Mouse (Mus musculus) right cerebral cortex, postnatal 4 days (tissue): Measurements from ENCODE around the gene Gucy1b1.

Experiments used
- DNase-seq: peaks from one replicate; pipeline ENCODE4 v3.0.0-alpha.2; 2022

Gucy1b1 gene

DNA sequence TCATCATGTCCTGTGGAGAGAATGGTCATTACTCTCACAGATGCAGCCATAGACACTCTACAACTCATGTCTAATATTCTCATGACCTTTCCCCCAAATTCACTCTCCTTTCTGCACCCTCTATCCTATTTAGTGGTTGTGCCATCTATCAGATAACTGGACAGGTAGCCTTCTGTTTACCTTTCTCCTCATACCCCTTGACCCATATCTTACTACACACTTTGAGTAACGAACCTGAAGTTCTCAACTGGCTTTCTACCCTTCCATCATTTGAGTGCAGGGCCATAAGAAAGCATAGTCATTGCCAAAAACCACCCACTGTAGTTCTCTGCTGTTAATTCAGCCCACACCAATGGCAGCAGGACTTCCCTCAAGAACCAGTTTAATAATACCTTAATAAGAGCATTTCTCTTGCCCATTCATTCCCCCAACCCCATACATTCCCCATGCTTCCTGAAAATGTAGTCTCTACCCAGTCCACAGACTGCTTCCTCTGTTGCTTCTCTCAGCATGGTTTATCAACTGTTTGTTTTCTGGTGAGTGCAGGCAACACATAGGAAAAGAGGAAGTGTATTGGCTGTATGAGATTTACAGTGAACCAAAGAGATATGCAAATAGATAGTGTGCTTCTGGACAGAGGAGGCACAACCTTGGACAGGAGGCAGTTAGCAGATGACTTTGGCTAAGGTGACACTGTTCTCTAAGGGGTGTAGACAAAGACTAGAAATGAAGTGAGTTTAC lies 44.3 kb downstream of the Gucy1b1 start:
- DNase-seq, result no peak

- no peak for DNase-seq
Observed at GRCm38 (mm10) chr3:82029229-82029628, 45.3 kb downstream of the Gucy1b1 start.

GRCm38 (mm10) chr3:82027286-82027685 lies 47.2 kb downstream of the Gucy1b1 start:
- DNase-seq, result no peak

DNA sequence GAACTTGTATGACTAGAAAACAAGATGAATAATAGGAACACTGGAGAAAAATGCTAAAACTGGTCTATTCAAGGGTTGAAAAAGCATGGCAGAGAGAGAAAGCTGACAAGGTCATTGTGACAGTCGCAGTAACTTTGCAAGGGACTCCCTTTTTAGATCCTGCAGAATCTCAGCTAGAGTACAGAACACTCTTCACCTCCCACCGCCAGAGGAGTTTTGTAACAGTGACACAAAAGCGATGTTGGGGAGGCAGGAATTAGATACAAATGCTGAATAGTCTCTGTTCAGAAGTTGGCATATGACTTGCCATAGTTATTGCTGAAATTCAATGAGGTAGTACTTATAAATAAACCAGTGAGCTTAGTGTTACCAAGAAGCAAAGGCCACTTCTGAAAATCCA lies 51.4 kb downstream of the Gucy1b1 start:
- no peak for DNase-seq

DNA sequence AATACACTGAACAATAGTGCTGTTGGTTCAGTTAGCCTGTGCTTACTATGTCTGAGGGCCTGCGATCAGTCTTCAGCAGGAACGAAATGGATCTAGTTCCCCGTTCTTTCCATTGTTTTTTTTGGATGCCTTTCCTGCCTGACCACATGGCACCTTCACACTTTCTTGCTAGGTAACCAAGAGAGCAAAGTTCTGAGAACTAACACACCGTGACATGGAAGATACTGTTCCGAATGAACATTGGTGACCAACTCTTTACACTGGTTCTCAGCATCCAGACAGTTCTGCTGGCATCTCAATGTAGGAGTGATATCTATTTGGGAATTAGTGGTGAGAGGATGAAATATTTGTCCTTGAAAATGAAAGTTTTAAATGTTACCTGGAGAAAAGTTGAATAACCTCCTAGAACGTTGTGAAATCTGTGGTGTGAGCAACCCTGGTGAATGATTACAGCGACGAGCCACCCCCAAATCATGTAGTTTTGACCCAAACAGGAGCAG lies 52.0 kb downstream of the Gucy1b1 start:
- no peak for DNase-seq

DNA sequence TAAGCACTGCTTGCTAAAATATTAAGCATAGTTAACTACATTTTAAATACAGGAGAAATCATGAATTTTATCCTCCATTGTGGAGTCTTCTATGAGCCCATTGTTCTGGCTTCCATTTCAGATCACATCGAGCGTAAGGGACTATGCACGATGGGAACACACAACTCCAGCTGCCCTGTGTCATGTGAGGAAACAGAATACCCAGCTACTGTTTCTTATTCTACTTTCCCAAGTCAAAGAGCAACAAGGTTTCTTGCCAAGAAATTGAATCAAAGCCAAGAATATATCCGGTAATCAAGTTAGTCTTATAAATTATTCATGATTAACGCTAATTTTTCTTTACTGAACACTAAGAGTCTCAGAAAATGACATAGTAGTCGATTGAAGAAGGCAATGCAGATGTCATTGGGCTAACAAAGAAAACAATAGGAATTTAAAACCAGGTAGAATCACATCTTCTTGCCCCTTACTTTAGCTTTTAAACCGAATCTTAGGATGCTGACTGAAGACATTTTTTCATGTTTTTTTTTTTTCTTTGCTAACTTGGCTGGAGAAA lies 60.3 kb downstream of the Gucy1b1 start:
- DNase-seq, result no peak

GRCm38 (mm10) chr3:82007002-82007401 lies 67.5 kb downstream of the Gucy1b1 start:
- no peak for DNase-seq

- no peak for DNase-seq
Observed at GRCm38 (mm10) chr3:81995988-81996387, 78.5 kb downstream of the Gucy1b1 start.

DNA sequence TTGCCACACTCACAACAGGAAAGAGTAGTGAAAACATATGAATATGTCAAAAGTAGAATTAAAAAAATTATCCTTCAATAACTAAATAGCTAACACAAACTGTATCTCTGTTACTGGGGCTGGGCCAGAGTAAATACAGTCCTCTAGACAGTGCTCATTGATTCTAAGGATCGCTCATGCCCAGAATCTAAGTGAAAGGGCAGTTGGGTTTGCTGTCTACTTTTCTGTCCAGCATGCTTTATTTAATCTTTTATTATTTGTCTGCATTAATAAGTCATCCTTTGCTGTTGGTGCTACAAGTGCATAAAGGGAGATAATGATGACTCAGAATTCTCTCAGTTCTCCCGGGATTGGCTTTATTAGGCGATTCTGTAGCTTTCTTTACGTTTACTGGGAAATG lies 79.1 kb downstream of the Gucy1b1 start:
- DNase-seq, result no peak

DNA sequence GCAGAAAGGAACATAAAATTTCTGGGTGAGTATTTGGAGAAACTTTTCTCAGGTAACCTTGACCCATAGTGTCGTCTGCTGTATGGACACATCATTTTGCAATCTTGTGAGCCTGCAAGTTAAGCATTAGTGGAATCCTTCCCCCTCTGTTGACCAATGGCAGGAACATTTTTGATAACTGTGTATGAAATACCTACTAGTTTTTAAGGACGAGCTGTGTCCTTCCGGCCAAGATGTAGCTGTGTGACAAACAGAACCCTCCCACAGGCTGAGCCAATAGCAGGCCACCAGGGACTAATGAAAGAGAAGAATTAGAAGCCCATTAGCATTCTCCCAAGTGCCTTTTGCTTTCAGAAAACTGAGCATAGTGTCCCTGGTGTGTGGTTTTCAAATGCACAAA lies 84.0 kb downstream of the Gucy1b1 start:
- DNase-seq, result no peak

DNA sequence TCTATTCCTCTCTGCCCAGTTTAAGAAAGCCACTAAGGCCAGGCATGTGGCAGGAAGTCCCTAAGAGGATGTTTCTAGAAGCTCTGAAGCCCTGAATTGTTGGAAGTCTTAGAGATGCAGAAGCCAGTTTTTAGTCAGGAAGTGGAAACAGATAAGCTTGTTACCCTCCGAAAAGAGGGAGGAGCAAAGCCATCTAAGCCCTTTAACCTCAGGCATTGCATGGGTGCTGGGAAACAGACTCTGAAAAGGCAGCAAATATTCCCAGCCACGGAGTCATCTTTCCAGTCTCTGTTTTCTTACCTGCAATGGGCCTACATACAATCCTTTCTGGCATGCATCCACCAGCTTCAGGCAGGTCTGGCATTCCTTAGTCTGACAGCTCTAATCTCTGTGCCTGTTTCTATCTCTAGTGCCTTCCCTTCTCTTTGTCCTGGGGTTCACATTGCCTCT lies 84.8 kb downstream of the Gucy1b1 start:
- DNase-seq, result no peak

GRCm38 (mm10) chr3:81987628-81988027 lies 86.9 kb downstream of the Gucy1b1 start:
- no peak for DNase-seq

- DNase-seq, result no peak
Observed at GRCm38 (mm10) chr3:81986103-81986502, 88.4 kb downstream of the Gucy1b1 start.

- no peak for DNase-seq
Observed at GRCm38 (mm10) chr3:81985100-81985499, 89.4 kb downstream of the Gucy1b1 start.

- no peak for DNase-seq
Observed at GRCm38 (mm10) chr3:81983120-81983895, 91.2 kb downstream of the Gucy1b1 start.
